Mouse (Mus musculus): ENCODE measurements at regions not wholly inside any gene's neighbourhood (a gene's known extent, or its start where the extent isn't known, plus 50 kb on each side); places are given as distances from the start of the nearest gene placed in this dataset.
A peak's percentile ranks its signal among the peaks of the same experiment; 100 is the strongest.

GRCm38 (mm10) chr16:68017672-68018071, 397.0 kb upstream of the Cadm2 start:
- DNase-seq (ENCODE audit: low spot score in 2 of 2): no peak

GRCm38 (mm10) chr16:67989671-67990070, 369.0 kb upstream of the Cadm2 start:
- no peak for DNase-seq (ENCODE audit: low spot score in 2 of 2)

GRCm38 (mm10) chr16:67976565-67976964, 355.9 kb upstream of the Cadm2 start:
- no peak for DNase-seq (ENCODE audit: low spot score in 2 of 2)

- peak in 1 of 2 experiments; percentile 36 for DNase-seq (ENCODE audit: low spot score in 2 of 2)
Observed at GRCm38 (mm10) chr16:67968311-67969145, 347.8 kb upstream of the Cadm2 start.

- no peak for DNase-seq (ENCODE audit: low spot score in 2 of 2)
Observed at GRCm38 (mm10) chr16:67949112-67949511, 328.4 kb upstream of the Cadm2 start.

- DNase-seq (ENCODE audit: low spot score in 2 of 2): no peak
Observed at GRCm38 (mm10) chr16:67944406-67944805, 323.7 kb upstream of the Cadm2 start.

GRCm38 (mm10) chr16:67919175-67919574, 298.5 kb upstream of the Cadm2 start:
- no peak for DNase-seq (ENCODE audit: low spot score in 2 of 2)

GRCm38 (mm10) chr16:67871304-67872022, 250.8 kb upstream of the Cadm2 start:
- peak; percentile 55 to 60 for DNase-seq (ENCODE audit: low spot score in 2 of 2)

GRCm38 (mm10) chr16:67850201-67850600, 229.5 kb upstream of the Cadm2 start:
- DNase-seq (ENCODE audit: low spot score in 2 of 2): peak; percentile 53 to 58

- peak; percentile 26 for DNase-seq (ENCODE audit: low spot score in 2 of 2)
Observed at GRCm38 (mm10) chr16:67844481-67844880, 223.8 kb upstream of the Cadm2 start.

- DNase-seq (ENCODE audit: low spot score in 2 of 2): no peak
Observed at GRCm38 (mm10) chr16:67797236-67797635, 176.5 kb upstream of the Cadm2 start.

GRCm38 (mm10) chr16:67776091-67776490, 155.4 kb upstream of the Cadm2 start:
- peak; percentile 26 for DNase-seq (ENCODE audit: low spot score in 2 of 2)

GRCm38 (mm10) chr16:67769114-67769513, 148.4 kb upstream of the Cadm2 start:
- peak; percentile 55 to 66 for DNase-seq (ENCODE audit: low spot score in 2 of 2)

GRCm38 (mm10) chr16:67735398-67735797, 114.7 kb upstream of the Cadm2 start:
- no peak for DNase-seq (ENCODE audit: low spot score in 2 of 2)

- no peak for DNase-seq (ENCODE audit: low spot score in 2 of 2)
Observed at GRCm38 (mm10) chr16:67698619-67699018, 77.9 kb upstream of the Cadm2 start.

Data from right cerebral cortex, postnatal 10 days (tissue).